Mouse (Mus musculus) small intestine, adult 2 months (tissue): Measurements from ENCODE around the gene Klc1.

Experiments used
- CTCF ChIP-seq: fragments of 200-500 bp; IDR thresholded peaks from 2 replicates; pipeline ENCODE4 v1.5.1; 2012; ENCODE audit warnings: low read depth, mild to moderate bottlenecking, control low read depth, inconsistent platforms, low read length, moderate library complexity, mixed read lengths; ENCODE audit not compliant: insufficient replicate concordance, insufficient read length; ENCODE audit errors: extremely low read depth
- POLR2A ChIP-seq: fragments of 200-500 bp; IDR thresholded peaks from 2 replicates; pipeline ENCODE4 v1.6.1; 2012; ENCODE audit warnings: low read depth, mild to moderate bottlenecking, control low read depth, inconsistent platforms, low read length, moderate library complexity

- no peak for TF ChIP-seq CTCF
- TF ChIP-seq POLR2A = no peak
Observed at GRCm38 (mm10) chr12:111845953-111846352, 87.3 kb downstream of the Klc1 start.
